Mouse (Mus musculus) heart, embryonic 16.5 days (tissue): ENCODE results near the gene Cog4. TPM values are rescaled to one million over a fixed set of nuclear protein-coding genes. Genes with fewer than 3 reads are reported as not detected.
A peak's percentile ranks its signal among the peaks of the same experiment; 100 is the strongest.
"Not testable (repeated sequence)": the region's sequence is repeated elsewhere in the genome, so short reads cannot be mapped to it uniquely, and the experiment has no call there.

Source experiments
- ATAC-seq: fragments of 200-750 bp; cut with Nextera tagmentation; replicated peaks from 2 replicates; pipeline ENCODE4 v1.8.0; 2017; ENCODE audit warnings: moderate number of reproducible peaks; ENCODE audit not compliant: insufficient read depth, low FRiP score; ENCODE audit errors: extremely low read depth
- H3K27ac ChIP-seq: fragments of 300-500 bp; sonication (generic); 2 replicates; pipeline ENCODE4 v1.5.1; 2014; ENCODE audit warnings: mild to moderate bottlenecking, low read length, control low read depth, moderate library complexity
- H3K27me3 ChIP-seq: fragments of 300-500 bp; sonication (generic); 2 replicates; pipeline ENCODE4 v1.6.1; 2014; ENCODE audit warnings: low read length, mixed read lengths; ENCODE audit not compliant: control insufficient read depth, insufficient read depth
- H3K36me3 ChIP-seq: fragments of 300-500 bp; sonication (generic); 2 replicates; pipeline ENCODE4 v1.6.1; 2014; ENCODE audit not compliant: control insufficient read depth, insufficient read depth
- H3K4me1 ChIP-seq: fragments of 300-500 bp; sonication (generic); 2 replicates; pipeline ENCODE4 v1.6.1; 2014; ENCODE audit warnings: low read length, mixed read lengths; ENCODE audit not compliant: control insufficient read depth, insufficient read depth
- H3K4me2 ChIP-seq: fragments of 300-500 bp; sonication (generic); 2 replicates; pipeline ENCODE4 v1.6.1; 2014; ENCODE audit warnings: low read depth, mild to moderate bottlenecking, control low read depth, low read length
- H3K4me3 ChIP-seq: fragments of 300-500 bp; sonication (generic); 2 replicates; pipeline ENCODE4 v1.5.1; 2014; ENCODE audit warnings: mild to moderate bottlenecking, control low read depth, low read length
- H3K9ac ChIP-seq: fragments of 300-500 bp; sonication (generic); 2 replicates; pipeline ENCODE4 v1.6.1; 2014; ENCODE audit warnings: low read length, control low read depth
- H3K9me3 ChIP-seq: fragments of 300-500 bp; sonication (generic); replicated peaks from 2 replicates; pipeline ENCODE4 v1.6.1; 2016; ENCODE audit warnings: low read length; ENCODE audit not compliant: control insufficient read depth
- WGBS: fragments of 180-500 bp; shearing (Covaris S2); extraction: QIAGEN DNeasy Blood & Tissue Kit; methylation state at CpG from one replicate; pipeline ENCODE4 v1.1.7; 2014; 5-methylcytosine and 5-hydroxymethylcytosine counted together
- polyA plus RNA-seq: library from polyadenylated mRNA; unstranded; fragments of >200 nt; fragmentation: Nextera tagmentation; extraction: Ambion mirVana; gene quantifications from 2 replicates; pipeline ENCODE4 v1.2.1, GENCODE M21; 2015

Cog4 gene
- polyA plus RNA-seq, 1 experiment from 2014 or later: 66.4 TPM

GRCm38 (mm10) chr8:110847171-110847549 lies 760 bp downstream of the Cog4 start:
- H3K27me3 ChIP-seq: no peaks in the 10 kb centered on the region
- under 1% methylated on average over 13 of the region's 13 CpGs for WGBS
- peaks cover 21% of the 10 kb centered on the region for H3K4me1 ChIP-seq
- peak overlapping the region; percentile 86 for H3K27ac ChIP-seq
- peak overlapping the region; percentile 89 for H3K4me2 ChIP-seq
- ATAC-seq: peak; percentile 46
- no peaks in the 10 kb centered on the region for H3K9me3 ChIP-seq
- H3K4me3 ChIP-seq: peak overlapping the region; percentile 74
- H3K9ac ChIP-seq: peak overlapping the region; percentile 89
- peaks cover 44% of the 10 kb centered on the region for H3K36me3 ChIP-seq

DNA sequence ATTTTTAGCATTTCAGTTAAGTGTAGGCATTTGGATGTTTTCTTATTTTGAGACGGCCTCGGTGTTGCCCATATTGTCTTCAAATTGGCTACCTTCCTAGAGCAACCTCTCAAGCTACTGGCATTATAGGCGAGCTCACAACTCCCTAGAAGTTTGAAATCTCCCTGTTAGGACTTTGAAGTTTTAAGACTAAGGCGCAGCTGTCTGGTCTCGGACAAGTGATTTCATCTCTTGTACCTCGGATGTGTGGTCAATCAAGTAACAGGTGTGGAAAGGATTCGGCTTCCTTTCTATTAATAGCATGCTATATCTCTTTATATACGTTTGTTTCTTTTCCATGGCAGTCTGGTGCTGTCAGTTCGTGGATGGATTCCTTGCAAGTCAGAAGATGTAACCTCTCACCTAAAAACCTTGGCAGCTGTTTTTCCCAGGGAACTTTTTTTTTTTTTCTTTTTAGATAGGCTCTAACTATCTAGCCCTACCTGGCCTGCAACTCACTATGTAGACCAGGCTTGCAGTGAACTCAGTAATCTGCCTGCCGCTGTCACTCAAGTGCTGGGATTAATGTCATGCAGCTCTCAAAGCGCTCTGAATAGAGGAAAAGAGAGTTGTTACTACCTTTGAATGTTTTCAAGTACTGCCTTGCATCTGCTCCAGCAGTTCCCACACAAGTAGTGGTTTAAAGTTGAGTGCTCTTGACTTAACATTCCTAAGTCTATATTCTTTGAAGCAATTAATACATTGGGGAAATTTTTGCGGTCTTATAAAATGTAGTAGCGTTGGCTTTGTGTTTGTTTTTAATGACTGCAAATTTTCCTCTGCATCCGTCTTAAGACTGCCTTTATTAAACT lies 1.5 kb downstream of the Cog4 start:
- Histone ChIP-seq H3K9me3 (no peaks in the 10 kb centered on the region), H3K4me2 (peak overlapping the region; percentile 89), H3K9ac (peak overlapping the region; percentile 89), H3K4me1 (peaks cover 21% of the 10 kb centered on the region), H3K27me3 (no peaks in the 10 kb centered on the region), H3K27ac (no peak overlapping the region), H3K4me3 (peak overlapping the region; percentile 74), H3K36me3 (peaks cover 46% of the 10 kb centered on the region)
- no peak for ATAC-seq
- 32% methylated on average over 14 of the region's 14 CpGs for WGBS

DNA sequence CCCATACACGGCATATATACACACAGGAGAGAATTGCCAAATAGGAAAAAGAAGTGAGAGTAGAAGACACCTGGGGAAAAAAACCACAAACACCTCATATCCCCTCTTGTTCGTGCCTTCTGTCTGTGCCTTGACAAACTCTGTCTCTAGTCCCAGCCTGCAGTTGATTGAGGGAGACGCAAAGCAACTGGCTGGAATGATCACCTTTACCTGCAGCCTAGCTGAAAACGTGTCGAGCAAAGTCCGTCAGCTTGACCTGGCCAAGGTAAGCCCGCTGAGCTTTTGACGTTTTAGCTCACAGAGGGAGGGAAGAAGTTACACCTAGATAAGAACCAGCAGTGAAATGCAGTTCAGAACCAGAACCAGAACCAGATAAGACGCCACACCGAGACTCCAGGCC lies 4.8 kb downstream of the Cog4 start:
- H3K4me3 ChIP-seq: no peak overlapping the region
- H3K4me2 ChIP-seq: no peak overlapping the region
- H3K27ac ChIP-seq: no peak overlapping the region
- no peaks in the 10 kb centered on the region for H3K9me3 ChIP-seq
- no peaks in the 10 kb centered on the region for H3K27me3 ChIP-seq
- no peak overlapping the region for H3K9ac ChIP-seq
- peaks cover 55% of the 10 kb centered on the region for H3K36me3 ChIP-seq
- WGBS: 92% methylated on average over 10 of the region's 10 CpGs
- peaks cover 8% of the 10 kb centered on the region for H3K4me1 ChIP-seq
- no peak for ATAC-seq

- not testable (repeated sequence) for H3K4me3 ChIP-seq, H3K4me1 ChIP-seq, H3K27ac ChIP-seq, H3K9me3 ChIP-seq, ATAC-seq, H3K27me3 ChIP-seq, H3K4me2 ChIP-seq, H3K9ac ChIP-seq
- 94% methylated on average over 4 of the region's 4 CpGs for WGBS
- H3K36me3 ChIP-seq: peaks cover 76% of the 10 kb centered on the region
These were observed 9.7 kb downstream of the Cog4 start for GRCm38 (mm10) chr8:110856073-110856472.

DNA sequence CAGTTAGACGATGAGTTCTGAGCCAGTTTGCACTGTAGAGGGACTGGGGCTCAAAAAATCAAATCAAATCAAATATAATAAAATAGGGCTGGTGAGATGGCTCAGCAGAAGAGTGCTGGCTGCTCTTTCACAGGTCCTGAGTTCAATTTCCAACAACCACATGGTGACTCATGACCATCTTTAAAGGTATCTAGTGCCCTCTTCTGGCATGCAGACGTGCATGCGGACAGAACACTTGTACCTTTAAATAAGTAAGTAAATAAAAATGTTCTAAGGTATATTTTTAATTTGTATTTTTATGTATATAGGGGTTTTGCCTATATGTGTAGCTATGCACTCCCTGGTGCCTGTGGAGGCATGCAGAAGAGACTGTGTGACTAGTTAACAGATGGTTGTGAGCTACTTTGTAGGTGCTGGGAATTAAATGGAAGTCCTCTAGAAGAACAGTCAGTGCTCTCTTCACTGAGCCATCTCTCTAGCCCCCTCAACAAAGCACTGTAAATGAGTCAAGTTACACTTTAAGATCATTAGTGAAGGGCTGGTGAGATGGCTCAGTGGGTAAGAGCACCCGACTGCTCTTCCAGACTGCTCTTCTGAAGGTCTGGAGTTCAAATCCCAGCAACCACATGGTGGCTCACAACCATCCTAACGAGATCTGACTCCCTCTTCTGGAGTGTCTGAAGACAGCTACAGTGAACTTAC lies 10.5 kb downstream of the Cog4 start:
- Histone ChIP-seq H3K4me3 (no peak overlapping the region), H3K9ac (no peak overlapping the region), H3K36me3 (peaks cover 74% of the 10 kb centered on the region), H3K27ac (no peak overlapping the region), H3K4me2 (no peak overlapping the region), H3K4me1 (no peaks in the 10 kb centered on the region), H3K9me3 (no peaks in the 10 kb centered on the region), H3K27me3 (no peaks in the 10 kb centered on the region)
- no peak for ATAC-seq
- 84% methylated on average over 4 of the region's 5 CpGs for WGBS

- no peak for ATAC-seq
- Histone ChIP-seq H3K4me2 (no peak overlapping the region), H3K4me3 (no peak overlapping the region), H3K36me3 (peaks cover 68% of the 10 kb centered on the region), H3K4me1 (no peaks in the 10 kb centered on the region), H3K9ac (no peak overlapping the region), H3K9me3 (no peaks in the 10 kb centered on the region), H3K27ac (no peak overlapping the region), H3K27me3 (no peaks in the 10 kb centered on the region)
- 74% methylated on average over 7 of the region's 7 CpGs for WGBS
These were observed 13.5 kb downstream of the Cog4 start for GRCm38 (mm10) chr8:110859651-110860501.

DNA sequence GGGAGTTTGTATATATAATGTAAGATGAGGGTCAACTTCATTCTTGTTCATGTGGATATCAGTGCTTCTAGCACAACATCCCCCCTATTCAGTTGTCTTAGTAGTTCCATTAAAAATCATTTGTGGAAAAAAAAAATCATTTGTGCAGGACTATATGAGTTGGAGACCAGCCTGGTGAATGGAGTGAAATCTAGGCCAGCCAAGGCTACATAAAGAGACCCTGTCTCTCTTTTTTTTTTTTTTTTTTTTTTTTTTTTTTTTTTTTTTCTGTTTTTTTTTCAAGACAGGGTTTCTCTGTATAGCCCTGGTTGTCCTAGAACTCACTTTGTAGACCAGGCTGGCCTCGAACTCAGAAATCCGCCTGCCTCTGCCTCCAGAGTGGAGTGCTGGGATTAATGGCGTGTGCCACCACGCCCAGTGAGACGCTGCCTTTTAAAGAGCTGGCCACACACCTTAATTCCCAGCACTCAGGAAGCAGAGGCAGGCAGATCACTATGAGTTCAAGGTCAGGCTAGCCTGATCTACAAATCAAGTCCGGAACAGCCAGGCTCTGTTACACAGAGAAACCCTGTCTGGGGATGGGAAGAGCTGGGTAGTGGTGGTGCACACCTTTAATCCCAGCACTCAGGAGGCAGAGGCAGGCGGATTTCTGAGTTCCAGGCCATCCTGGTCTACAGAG lies 15.1 kb downstream of the Cog4 start:
- not testable (repeated sequence) for H3K9me3 ChIP-seq, H3K4me2 ChIP-seq, H3K27me3 ChIP-seq, H3K9ac ChIP-seq, H3K4me3 ChIP-seq, H3K27ac ChIP-seq, H3K4me1 ChIP-seq, ATAC-seq
- peaks cover 74% of the 10 kb centered on the region for H3K36me3 ChIP-seq
- WGBS: 96% methylated on average over 7 of the region's 7 CpGs

DNA sequence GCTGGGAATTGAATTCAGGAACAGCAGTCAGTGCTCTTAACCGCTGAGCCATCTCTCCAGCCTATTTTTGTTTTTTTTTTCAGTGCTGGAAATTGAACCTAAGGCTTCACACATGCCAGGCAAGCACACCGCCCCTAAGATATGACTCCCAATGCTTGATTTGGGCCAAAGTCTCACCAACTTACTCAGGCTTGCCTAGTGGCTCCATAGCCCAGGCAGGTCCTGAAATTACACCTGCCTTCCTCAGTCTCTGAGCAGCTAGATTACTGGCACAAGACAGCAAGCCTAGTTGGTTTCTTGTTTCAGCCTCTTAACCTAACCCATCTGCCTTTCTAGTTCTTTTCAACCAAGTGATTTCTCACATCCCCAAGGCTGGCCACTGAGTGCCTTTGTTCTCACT lies 24.1 kb downstream of the Cog4 start:
- no peak for ATAC-seq
- H3K4me3 ChIP-seq: no peak overlapping the region
- peaks cover 70% of the 10 kb centered on the region for H3K36me3 ChIP-seq

More for the DNA sequence above, 24.1 kb downstream of the Cog4 start:
- Histone ChIP-seq H3K9ac (no peak overlapping the region), H3K9me3 (no peaks in the 10 kb centered on the region), H3K27ac (no peak overlapping the region), H3K4me1 (no peaks in the 10 kb centered on the region), H3K4me2 (no peak overlapping the region), H3K27me3 (no peaks in the 10 kb centered on the region)
- 90% methylated on average over 2 of the region's 2 CpGs for WGBS
